Mouse (Mus musculus) ovary, postnatal 14 days (tissue): ENCODE data around the gene Agap1.

Experiments
- DNase-seq: peaks from one replicate; pipeline ENCODE4 v3.0.0; 2022; ENCODE audit warnings: low spot score

Gene Agap1

GRCm38 (mm10) chr1:89849151-89849860 is 394.7 kb downstream of the Agap1 start:
- no peak for DNase-seq

- DNase-seq = no peak
Measured at GRCm38 (mm10) chr1:89849861-89850230, 395.2 kb downstream of the Agap1 start.

- DNase-seq = no peak
Measured at GRCm38 (mm10) chr1:89850681-89851414, 396.2 kb downstream of the Agap1 start.

- peak; percentile 40 for DNase-seq
Measured at GRCm38 (mm10) chr1:89859182-89859581, 404.6 kb downstream of the Agap1 start.

- peak; percentile 41 for DNase-seq
Measured at GRCm38 (mm10) chr1:89860017-89860730, 405.6 kb downstream of the Agap1 start.

- DNase-seq = no peak
Measured at GRCm38 (mm10) chr1:89865787-89866186, 411.2 kb downstream of the Agap1 start.

GRCm38 (mm10) chr1:89867847-89868246 is 413.2 kb downstream of the Agap1 start:
- no peak for DNase-seq

GRCm38 (mm10) chr1:89870134-89870905 is 415.7 kb downstream of the Agap1 start:
- no peak for DNase-seq

- no peak for DNase-seq
Measured at GRCm38 (mm10) chr1:89870906-89871211, 416.3 kb downstream of the Agap1 start.

- DNase-seq = no peak
Measured at GRCm38 (mm10) chr1:89876346-89877072, 421.9 kb downstream of the Agap1 start.

GRCm38 (mm10) chr1:89878496-89878895 is 423.9 kb downstream of the Agap1 start:
- DNase-seq = no peak

- no peak for DNase-seq
Measured at GRCm38 (mm10) chr1:89880193-89880592, 425.6 kb downstream of the Agap1 start.

- no peak for DNase-seq
Measured at GRCm38 (mm10) chr1:89880834-89881233, 426.2 kb downstream of the Agap1 start.

- DNase-seq = no peak
Measured at GRCm38 (mm10) chr1:89884335-89884734, 429.7 kb downstream of the Agap1 start.

- no peak for DNase-seq
Measured at GRCm38 (mm10) chr1:89885696-89886095, 431.1 kb downstream of the Agap1 start.

GRCm38 (mm10) chr1:89891400-89891799 is 436.8 kb downstream of the Agap1 start:
- DNase-seq = no peak

- no peak for DNase-seq
Measured at GRCm38 (mm10) chr1:89892281-89892680, 437.7 kb downstream of the Agap1 start.

- no peak for DNase-seq
Measured at GRCm38 (mm10) chr1:89895801-89896200, 441.2 kb downstream of the Agap1 start.

- DNase-seq = no peak
Measured at GRCm38 (mm10) chr1:89899036-89899435, 444.4 kb downstream of the Agap1 start.

- DNase-seq = no peak
Measured at GRCm38 (mm10) chr1:89899761-89900445, 445.3 kb downstream of the Agap1 start.

- DNase-seq = no peak
Measured at GRCm38 (mm10) chr1:89901381-89901780, 446.8 kb downstream of the Agap1 start.
